Mouse (Mus musculus) hematopoietic stem cell, adult 5-6 weeks (primary cell): ENCODE results near the gene Dennd2a. TPM values are rescaled to one million over a fixed set of nuclear protein-coding genes. Genes with fewer than 3 reads are reported as not detected.
"Not testable (repeated sequence)": the region's sequence is repeated elsewhere in the genome, so short reads cannot be mapped to it uniquely, and the experiment has no call there.

ENCODE experiments used
- ATAC-seq, 2 experiments: fragments of 125-278 bp in 1 of 2; replicated peaks in 1 of 2; 2 replicates each; pipeline ENCODE4 v1.8.0; 2016 to 2017; ENCODE audit warnings: inconsistent platforms in 2 of 2, mild to moderate bottlenecking in 2 of 2, moderate number of reproducible peaks in 2 of 2, low read depth in 1 of 2, moderate TSS enrichment in 1 of 2; ENCODE audit not compliant: low FRiP score in 2 of 2, poor library complexity in 2 of 2, severe bottlenecking in 2 of 2, insufficient read depth in 1 of 2, low TSS enrichment in 1 of 2
- total RNA-seq: library from RNA; stranded (forward); fragments of 172-1452, 232-1000 nt; gene quantifications from 2 replicates; pipeline ENCODE4 v1.2.3, GENCODE M21; 2017

Dennd2a gene
- total RNA-seq, 1 experiment from 2014 or later, result 1.0 TPM

DNA sequence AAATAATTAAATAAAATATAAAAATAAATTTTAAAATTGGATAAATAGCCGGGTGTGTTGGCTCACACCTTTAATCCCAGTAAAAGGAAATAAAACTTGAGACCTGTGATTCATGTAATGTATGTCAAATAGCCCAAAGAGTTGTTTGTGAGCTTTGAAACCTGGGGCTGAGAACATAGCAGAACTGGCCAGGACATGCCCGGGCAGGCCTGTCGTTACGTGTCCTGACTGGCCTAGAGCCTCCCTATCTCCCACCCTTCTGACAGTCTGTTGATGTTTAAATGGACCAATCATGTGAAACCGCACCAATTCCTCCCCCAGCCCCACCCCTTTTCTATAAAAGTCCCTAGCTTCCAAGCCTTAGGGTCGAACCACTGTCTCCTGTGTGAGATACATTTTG lies 120.1 kb downstream of the Dennd2a start:
- ATAC-seq, result not testable (repeated sequence)

DNA sequence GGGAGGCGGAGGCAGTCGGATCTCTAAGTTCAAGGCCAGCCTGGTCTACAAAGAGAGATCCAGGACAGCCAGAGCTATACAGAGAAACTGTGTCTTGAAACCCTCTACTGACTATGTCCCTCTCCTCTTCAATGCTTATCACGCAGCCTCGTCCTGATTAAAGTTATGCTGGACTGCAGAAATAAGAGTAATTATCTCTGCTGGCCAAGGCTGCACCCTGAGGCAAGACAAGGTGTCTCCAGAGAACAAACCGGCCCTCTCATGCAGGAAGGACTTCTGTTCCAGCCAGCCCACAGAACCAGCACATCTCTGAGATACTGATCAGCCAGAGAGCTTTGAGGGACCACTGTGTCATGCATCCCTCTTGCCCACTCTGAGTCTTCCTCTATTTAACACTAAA lies 121.8 kb downstream of the Dennd2a start:
- no peak for ATAC-seq

DNA sequence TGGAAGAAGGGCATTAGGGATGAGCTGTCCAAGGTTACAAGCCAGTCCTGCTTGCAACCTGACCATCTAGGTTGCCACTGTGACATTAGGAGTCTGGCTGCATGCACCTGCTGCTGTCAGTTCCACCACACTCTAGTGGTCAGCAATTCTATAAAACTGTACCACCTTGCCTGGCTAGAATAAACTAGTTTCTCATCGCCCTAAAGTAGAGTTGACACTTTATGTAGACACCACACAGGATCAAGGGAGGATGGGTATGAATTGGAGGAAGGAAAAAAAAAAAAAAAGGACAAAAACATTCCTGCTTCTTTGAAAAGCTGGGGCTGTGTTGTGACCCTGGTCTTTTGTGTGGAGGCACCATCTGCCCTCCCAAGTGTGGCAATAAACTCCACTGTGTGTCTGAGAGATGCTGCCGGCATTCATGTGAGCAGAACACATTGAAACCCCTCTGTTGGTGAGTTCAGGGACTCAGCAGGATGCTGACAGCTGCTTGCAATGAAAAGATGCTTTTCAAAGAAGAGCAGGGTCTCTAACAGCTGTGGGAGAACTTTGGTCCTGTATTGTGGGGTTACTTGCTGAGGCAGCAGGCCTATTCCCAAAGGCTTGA lies 122.7 kb downstream of the Dennd2a start:
- ATAC-seq, result no peak

DNA sequence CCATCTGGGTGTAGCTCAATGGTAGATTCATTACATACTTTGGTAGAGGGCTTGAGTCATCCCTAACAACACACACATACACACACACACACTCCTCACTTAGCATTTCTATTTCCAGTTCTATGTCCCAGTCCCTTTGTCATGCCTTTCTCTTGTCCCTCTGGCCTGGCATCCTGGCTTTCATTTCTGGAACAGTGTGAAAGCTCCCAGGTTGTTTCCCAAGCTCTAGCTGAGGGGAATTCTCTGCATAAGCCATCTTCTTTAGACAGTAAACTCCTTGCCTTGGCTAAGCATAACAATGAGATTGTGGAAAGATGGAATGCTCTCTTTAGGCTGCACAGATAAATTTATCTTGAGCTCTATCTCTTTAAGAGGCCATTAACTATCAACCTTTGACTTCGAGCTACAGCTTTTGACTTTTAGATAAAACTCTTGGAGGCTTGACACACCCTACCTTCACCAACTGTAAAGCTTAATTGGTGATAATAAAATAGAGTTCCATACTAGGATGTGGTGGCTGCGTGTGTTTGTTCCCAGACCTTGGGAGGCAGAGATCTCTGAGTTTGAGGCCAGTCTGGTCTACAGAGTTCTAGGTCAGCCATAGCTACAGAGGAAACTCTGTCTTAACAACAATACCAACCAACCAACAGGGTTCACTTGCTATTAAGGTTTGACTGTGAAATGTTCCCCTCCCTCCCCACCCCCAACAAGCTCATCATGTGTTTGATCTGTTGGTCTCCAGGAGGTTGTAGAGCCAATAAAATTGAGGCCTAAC lies 123.4 kb downstream of the Dennd2a start:
- no peak for ATAC-seq

DNA sequence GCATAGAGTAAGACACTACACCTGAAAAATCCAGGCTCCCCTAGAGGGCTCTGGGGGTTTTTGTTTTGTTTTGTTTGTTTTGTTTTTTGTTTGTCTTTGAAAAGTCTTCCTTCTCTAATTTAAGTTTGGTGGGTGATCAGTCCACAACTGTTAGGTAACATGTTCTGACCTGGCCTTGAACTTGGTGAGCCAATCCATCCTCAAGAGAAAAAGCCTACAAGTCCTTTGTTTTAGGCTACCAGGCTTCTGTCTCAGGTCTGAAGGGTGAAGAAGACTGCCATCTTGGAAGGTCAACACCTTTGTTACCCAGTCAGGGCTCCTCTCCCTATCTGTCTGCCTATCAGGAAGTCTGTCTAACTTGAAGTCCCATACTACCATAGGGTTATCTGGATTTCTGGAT lies 124.0 kb downstream of the Dennd2a start:
- no peak for ATAC-seq

DNA sequence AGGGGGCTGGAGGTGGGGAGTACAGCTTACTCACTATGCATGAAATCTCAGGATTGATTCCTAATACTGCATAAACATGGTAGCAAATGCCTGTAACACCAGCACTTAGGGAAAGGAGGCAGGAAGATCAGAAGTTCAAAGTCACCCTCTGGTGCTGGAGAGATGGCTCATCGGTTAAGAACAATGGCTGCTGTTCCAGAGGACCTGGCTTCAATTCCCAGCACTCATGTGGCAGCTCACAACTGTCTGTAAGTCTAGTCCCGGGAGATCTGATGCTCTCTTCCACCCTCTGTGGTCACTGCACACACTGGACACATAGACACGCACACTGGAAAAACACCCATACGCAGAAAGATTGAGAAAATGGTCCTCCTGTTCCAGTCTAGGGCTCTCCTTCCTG lies 124.5 kb downstream of the Dennd2a start:
- no peak for ATAC-seq

DNA sequence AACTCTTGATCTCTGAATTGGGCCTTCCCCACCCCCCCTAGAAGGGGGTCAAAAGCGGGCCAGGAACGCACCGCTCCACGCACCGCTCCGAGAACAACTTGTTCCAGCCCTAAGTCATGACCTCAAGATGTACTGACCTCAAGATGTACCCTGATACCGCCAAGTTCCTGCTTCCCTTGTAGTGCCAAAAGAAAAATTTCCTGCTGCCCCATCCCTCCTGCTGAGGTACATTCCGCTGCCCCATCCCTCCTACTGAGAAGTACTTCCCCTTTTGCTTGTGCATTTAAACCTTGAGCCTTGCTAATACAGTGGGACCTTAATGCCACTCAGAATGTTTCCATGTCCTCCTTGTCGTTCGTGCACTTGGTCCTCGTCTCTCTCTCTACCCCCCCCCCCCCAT lies 126.9 kb downstream of the Dennd2a start:
- peak in 1 of 2 experiments; percentile 29; a peak in 1 of 4 replicates for ATAC-seq

DNA sequence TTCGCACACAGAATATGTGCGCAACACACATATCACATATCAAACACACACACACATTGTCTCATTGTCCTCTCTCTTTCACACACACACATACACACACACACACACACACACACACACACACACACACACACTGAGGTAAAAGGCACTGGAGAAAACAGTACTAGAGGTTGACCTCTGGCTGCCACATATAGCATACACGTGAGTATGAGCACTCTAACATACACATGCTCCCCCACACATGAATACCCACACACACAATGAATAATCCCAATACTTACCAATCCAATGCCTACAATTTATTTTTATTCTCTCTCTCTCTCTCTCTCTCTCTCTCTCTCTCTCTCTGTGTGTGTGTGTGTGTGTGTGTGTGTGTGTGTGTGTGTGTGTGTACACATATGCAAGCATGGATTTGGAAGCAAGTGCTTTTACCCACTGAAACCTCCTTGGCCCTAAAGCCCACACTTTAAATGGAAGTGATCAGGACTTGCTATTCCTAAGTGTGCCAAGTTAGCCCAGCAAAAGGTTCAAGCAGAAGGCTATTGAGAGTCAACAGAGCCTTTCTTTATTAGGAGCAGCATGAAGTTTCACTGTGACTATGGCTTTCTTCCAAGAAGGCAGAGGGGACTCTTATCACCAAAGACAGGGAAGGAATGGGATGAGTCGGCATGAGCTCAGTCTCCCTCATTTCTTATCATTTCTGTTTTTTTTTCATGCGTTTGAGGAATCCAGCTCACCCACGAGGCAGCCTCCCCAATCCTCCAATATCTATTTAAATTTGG lies 128.5 kb downstream of the Dennd2a start:
- no peak; a peak in 1 of 4 replicates for ATAC-seq

DNA sequence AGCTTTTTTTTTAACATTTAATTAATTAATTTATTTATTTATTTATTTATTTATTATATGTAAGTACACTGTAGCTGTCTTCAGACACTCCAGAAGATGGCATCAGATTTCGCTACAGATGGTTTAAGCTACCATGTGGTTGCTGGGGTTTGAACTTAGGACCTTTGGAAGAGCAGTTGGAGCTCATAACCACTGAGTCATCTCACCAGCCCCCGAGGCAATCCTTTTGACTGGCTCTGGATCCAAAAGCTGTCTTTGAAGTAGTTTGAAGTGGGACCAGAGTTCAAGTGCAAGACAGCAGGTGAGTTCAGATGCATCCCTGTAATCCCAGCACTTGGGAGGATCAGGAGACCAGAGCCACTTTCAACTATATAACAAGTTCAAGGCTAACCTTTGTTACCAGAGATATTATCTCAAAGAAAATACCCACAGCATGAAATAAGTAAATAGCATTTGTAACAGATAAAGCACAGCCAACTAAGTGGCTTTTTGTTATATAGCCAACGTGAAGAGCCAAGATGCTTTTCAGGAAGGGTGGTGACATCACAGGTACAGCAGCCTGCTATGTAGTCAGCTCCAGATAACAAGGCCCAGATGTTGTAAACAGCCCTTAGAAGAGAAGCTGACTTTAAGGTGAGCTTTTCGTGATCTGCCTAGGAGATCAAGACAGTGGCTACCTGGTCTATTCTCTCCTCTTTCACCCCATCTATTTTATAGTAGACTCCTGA lies 130.2 kb downstream of the Dennd2a start:
- no peak for ATAC-seq

DNA sequence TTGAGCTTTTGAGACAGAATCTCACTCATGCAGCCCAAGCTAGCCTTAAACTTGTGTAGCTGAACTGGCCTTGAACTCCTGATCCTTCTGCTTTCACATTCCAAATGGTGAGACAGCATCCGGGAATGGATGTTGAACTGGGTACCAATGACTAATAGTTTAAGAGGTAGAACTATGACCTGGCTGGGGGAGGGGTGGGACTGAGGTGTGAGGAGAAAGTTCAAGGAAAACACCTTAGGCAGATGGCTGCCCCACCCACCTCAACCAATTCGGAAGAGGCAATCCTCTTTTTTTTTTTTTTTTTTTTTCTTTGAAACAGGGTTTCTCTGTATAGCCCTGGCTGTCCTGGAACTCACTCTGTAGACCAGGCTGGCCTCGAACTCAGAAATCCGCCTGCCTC lies 130.9 kb downstream of the Dennd2a start:
- ATAC-seq, result no peak

DNA sequence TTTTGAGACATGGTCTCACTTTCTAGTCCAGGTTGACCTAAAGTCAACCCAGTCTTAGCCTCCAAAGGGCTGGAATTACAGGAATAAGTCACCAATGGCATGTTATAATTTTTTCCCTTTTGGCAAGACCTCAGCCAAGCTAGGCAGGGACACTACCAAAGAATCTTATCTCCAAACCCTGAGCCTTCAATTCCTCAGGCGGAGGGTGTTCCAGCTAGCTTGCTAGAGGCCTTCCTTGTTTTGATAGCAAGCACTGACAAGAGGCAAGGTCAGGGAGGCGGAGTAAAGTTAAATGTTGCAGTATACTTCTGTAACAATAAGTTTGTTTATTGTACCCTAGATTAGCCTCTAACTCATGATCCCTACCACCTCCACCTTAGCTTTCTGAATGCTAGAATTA lies 132.5 kb downstream of the Dennd2a start:
- no peak for ATAC-seq

DNA sequence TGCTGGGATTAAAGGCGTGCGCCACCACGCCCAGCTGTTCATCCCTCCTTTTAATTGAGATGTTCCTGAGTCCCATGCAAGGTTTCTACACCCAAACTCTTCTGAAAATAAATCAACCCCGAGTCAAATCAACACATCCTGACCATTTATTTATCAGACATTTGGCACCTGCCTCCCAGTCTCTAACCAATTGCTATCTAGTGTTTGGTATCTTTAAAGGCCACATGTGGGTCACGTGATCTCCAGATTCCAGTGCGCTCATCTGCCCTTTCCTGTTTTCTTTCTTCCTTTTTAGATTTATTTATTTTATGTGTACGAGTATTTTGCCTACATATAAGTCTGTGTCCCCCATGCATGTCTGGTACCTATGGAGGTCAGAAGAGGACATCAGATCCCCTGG lies 134.0 kb downstream of the Dennd2a start:
- no peak for ATAC-seq

DNA sequence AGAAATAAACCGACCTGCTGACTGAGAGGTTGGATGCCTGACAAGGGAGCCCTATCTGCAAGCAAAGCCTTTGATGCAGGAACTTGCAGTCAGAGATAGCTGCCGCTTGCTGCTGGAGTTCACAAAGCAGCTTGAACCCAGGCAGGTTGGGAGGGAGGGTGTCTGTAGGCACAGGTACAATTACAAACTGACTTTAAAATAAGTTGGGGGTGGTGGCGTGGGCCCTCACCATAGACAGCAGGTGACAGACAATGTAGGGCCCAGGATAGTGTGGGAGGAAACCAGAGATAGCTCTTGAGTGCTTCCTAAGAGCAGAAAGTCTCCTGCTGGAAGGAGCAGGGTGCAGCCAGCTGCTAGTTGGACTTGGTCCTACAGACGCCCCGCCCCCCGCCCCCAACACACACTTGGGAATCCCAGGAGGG lies 134.5 kb downstream of the Dennd2a start:
- no peak for ATAC-seq

DNA sequence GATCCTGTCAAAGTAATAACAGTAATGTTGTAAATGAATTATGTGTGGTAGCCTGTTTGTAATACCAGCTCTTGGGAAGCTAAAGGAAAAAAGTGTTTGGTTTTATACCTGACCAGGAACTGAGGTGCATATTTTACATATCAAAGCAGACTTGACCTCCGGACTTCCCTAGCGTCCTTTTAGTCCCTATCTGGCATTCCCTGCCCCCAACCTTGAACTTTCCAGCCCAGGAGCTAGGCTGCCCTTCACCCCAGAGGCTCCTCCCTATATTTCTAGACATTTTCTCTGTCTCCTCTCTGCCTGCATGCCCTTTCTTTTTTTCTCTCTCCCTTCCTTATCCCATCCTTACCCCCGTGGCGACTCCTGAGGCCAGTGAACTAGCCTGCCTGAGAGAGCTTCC lies 136.8 kb downstream of the Dennd2a start:
- no peak for ATAC-seq

DNA sequence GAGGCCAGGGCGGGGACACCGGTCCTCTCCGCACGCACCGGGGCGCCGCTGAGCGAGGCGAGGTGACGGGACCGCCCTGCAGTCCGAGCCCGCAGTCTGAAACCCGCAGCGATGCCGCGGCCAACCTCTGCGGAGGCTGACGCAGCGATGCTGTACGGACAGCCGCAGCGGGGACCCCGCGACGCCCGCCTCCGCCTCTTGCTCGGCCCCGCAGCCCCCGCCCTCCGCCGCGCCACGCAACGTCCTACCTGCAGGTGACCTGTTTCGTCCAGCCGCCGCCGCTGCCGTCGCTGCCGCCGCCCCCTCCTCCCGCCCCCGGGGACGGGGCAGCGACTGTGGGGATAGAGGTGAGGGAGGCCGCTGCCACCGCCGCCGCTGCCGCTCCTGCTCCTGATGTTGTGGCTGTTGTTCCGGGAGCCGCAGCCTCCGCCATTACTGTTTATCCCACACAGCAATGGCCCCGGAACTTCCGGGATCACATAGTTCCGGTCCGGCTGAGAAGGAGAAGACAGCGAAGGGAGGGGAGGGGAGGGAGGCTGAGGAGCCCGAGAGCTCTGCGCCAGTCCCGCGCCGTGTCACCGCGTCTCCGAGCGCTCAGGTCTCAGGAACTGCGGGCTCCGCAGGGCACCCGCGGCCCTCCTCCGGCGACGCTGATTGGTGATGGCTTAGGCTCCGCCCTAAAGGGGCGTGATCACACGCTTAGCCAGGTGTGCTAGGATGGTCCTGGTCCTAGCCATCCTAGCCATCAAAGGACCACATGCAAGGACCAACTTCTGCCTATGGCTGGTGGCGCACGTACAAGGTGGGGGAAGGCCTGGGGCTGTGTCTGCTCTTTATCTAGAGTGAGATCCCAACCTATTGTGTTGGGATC lies 137.6 kb downstream of the Dennd2a start, which contains the start of gene Mkrn1:
Gene Mkrn1 (minus strand): TSS at position 612 of the 871 bp plus-strand sequence.
- peak; percentile 72 to 86 for ATAC-seq

DNA sequence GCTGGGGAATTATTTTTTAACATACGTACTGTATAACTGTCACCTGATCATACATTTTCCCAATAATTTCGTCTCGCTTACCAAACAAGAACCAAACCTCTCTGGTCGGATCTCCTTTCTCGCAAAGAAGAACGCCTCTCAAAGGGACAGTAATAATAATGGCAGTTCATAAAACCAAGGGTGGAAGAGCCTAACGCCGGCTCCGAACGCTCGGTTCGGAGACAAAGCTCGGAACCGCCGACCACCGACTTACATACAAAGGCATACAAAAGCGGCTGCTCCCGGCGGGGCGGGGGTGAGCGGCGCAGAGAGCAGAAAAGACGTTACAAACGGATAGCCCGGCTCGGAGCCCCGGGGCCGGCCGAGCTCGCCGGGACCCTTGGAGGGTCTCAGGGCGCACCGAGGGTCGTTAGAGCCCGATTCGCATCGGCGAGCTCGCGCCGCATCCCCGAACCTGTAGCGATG lies 138.2 kb downstream of the Dennd2a start:
- no peak for ATAC-seq

DNA sequence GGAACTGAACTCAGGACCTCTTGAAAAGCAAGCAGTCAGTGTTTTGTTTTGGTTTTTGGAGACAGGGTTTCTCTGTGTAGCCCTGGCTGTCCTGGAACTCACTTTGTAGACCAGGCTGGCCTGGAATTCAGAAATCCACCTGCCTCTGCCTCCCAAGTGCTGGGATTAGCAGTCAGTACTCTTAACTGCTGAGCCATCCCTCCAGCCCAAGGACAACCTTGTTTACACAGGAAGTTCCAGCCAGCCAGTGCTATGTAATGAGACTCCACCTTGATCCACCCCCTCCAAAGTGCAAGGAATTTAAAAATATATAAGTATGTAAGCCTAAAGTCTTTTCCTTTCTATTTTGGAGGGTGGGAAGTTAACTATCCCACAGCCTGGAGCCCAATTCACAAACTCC lies 141.0 kb downstream of the Dennd2a start:
- not testable (repeated sequence) for ATAC-seq
